Mouse (Mus musculus) hindbrain, embryonic 12.5 days (tissue): ENCODE measurements around the gene Dcakd. TPM values are rescaled to one million over a fixed set of nuclear protein-coding genes. Genes with fewer than 3 reads are reported as not detected.

Experiments
- ATAC-seq: fragments of 200-750 bp; cut with Nextera tagmentation; 2 replicates; pipeline ENCODE4 v1.8.0; 2017; ENCODE audit warnings: moderate TSS enrichment; ENCODE audit not compliant: low FRiP score
- H3K27ac ChIP-seq: fragments of 300-500 bp; sonication (generic); 2 replicates; pipeline ENCODE4 v1.5.1; 2016; ENCODE audit warnings: mild to moderate bottlenecking
- H3K27me3 ChIP-seq: fragments of 300-500 bp; sonication (generic); 2 replicates; pipeline ENCODE4 v1.6.1; 2016; ENCODE audit warnings: mild to moderate bottlenecking
- H3K36me3 ChIP-seq: fragments of 300-500 bp; sonication (generic); 2 replicates; pipeline ENCODE4 v1.6.1; 2016; ENCODE audit warnings: mild to moderate bottlenecking
- H3K4me1 ChIP-seq: fragments of 300-500 bp; sonication (generic); 2 replicates; pipeline ENCODE4 v1.6.1; 2016
- H3K4me2 ChIP-seq: fragments of 300-500 bp; sonication (generic); replicated peaks from 2 replicates; pipeline ENCODE4 v1.6.1; 2016; ENCODE audit warnings: mild to moderate bottlenecking
- H3K4me3 ChIP-seq: fragments of 300-500 bp; sonication (generic); 2 replicates; pipeline ENCODE4 v1.5.1; 2016; ENCODE audit warnings: mild to moderate bottlenecking
- H3K9ac ChIP-seq: fragments of 300-500 bp; sonication (generic); 2 replicates; pipeline ENCODE4 v1.6.1; 2016; ENCODE audit warnings: mild to moderate bottlenecking, moderate library complexity
- H3K9me3 ChIP-seq: fragments of 300-500 bp; sonication (generic); replicated peaks from 2 replicates; pipeline ENCODE4 v1.6.1; 2016; ENCODE audit warnings: mild to moderate bottlenecking
- WGBS: fragments of 180-500 bp; shearing (Covaris S2); methylation state at CpG from one replicate; pipeline ENCODE4 v1.1.7; 2016; 5-methylcytosine and 5-hydroxymethylcytosine counted together
- polyA plus RNA-seq: library from polyadenylated mRNA; unstranded; fragments of >200 nt; fragmentation: Nextera tagmentation; extraction: Ambion mirVana; gene quantifications from 2 replicates; pipeline ENCODE4 v1.2.1, GENCODE M21; 2016

The Dcakd gene
- polyA plus RNA-seq, 1 experiment from 2014 or later, result 161 TPM

GRCm38 (mm10) chr11:103038037-103038436 lies 9.9 kb upstream of the Dcakd start:
- ATAC-seq, result no peak
- no peak overlapping the region for H3K9ac ChIP-seq
- peaks cover 13% of the 10 kb centered on the region for H3K36me3 ChIP-seq
- H3K4me2 ChIP-seq, result no peak overlapping the region
- no peaks in the 10 kb centered on the region for H3K9me3 ChIP-seq
- no peaks in the 10 kb centered on the region for H3K27me3 ChIP-seq
- no peak overlapping the region for H3K4me3 ChIP-seq
- WGBS, result 89% methylated on average over 6 of the region's 6 CpGs
- no peak overlapping the region for H3K27ac ChIP-seq
- no peaks in the 10 kb centered on the region for H3K4me1 ChIP-seq

DNA sequence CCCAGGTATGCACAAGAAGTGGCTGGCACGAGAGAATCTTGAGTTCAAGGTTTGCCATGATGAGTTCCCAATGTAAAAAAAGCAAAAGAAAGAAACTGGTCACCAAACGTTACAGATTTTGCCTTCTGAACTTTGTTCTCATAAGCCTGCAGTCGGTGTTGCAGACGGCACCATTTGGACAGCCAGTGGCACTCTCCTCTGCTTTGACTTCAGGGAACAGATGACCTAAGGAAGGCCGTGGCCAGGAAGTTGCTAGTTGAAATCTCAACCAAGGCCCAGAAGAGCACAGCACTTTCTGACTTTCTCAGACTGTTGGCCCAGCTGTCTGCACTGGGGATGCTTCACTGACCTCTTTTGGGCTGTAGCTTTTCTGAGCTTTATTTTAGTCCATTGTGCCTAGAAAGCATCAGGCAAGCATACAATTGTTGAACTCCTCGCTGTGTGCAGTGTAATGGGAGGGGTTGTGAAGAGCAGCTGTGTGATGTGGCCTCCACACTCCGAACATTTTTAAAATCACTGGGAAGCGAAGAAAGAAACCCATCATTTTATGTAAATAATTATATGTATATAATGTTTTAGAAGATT lies 8.8 kb upstream of the Dcakd start:
- H3K27me3 ChIP-seq, result no peaks in the 10 kb centered on the region
- H3K36me3 ChIP-seq, result peaks cover 11% of the 10 kb centered on the region; the same call in 1 of the 2 replicates
- no peaks in the 10 kb centered on the region for H3K4me1 ChIP-seq
- H3K9me3 ChIP-seq, result no peaks in the 10 kb centered on the region
- H3K27ac ChIP-seq, result no peak overlapping the region
- no peak overlapping the region for H3K4me2 ChIP-seq
- no peak overlapping the region for H3K9ac ChIP-seq
- H3K4me3 ChIP-seq, result no peak overlapping the region
- ATAC-seq, result no peak
- 88% methylated on average over 8 of the region's 8 CpGs for WGBS

- 88% methylated on average over 6 of the region's 6 CpGs for WGBS
- H3K9ac ChIP-seq, result no peak overlapping the region
These were observed 6.9 kb upstream of the Dcakd start for GRCm38 (mm10) chr11:103035007-103035406.

DNA sequence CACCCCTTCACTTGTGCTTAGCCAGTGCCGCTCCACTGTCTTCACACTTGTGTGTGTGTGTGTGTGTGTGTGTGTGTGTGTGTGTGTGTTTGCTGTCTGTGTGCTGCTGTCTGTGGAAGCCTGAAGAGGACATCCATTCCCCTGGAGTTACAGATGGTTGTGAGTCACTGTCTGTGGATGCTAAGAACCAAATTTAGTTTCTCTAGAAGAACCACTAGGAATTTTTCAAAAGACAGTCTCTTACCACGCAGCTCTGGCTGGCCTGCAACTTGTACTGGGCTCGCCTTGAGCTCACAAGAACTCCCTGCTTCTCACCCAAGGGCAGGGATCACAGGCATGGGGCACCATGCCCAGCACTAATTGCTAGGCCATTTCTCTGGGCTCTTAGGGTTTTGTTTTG lies 4.9 kb upstream of the Dcakd start:
- H3K4me1 ChIP-seq, result peaks cover 16% of the 10 kb centered on the region

More at GRCm38 (mm10) chr11:103035007-103035406, 6.9 kb upstream of the Dcakd start:
- ATAC-seq, result no peak
- Histone ChIP-seq H3K27me3 (no peaks in the 10 kb centered on the region), H3K4me2 (no peak overlapping the region), H3K4me3 (no peak overlapping the region), H3K27ac (no peak overlapping the region), H3K9me3 (no peaks in the 10 kb centered on the region), H3K4me1 (peaks cover 6% of the 10 kb centered on the region; the same call in 1 of the 2 replicates), H3K36me3 (peaks cover 11% of the 10 kb centered on the region; the same call in 1 of the 2 replicates)

GRCm38 (mm10) chr11:103027570-103028175 lies 460 bp downstream of the Dcakd start:
- Histone ChIP-seq H3K27me3 (no peaks in the 10 kb centered on the region), H3K4me1 (peaks cover 27% of the 10 kb centered on the region), H3K4me2 (peak overlapping the region; percentile 69), H3K4me3 (peak overlapping the region; percentile 73), H3K27ac (peak overlapping the region; percentile 62), H3K36me3 (no peaks in the 10 kb centered on the region), H3K9ac (peak overlapping the region; percentile 64), H3K9me3 (no peaks in the 10 kb centered on the region)
- ATAC-seq, result peak; percentile 26; the same call in 1 of the 2 replicates
- 17% methylated on average over 8 of the region's 8 CpGs for WGBS

More for the DNA sequence above, 4.9 kb upstream of the Dcakd start:
- ATAC-seq, result no peak
- H3K9me3 ChIP-seq, result no peaks in the 10 kb centered on the region
- no peak overlapping the region for H3K27ac ChIP-seq
- H3K27me3 ChIP-seq, result no peaks in the 10 kb centered on the region
- no peak overlapping the region for H3K9ac ChIP-seq
- no peak overlapping the region for H3K4me2 ChIP-seq
- H3K4me3 ChIP-seq, result no peak overlapping the region
- WGBS, result 97% methylated on average over 3 of the region's 3 CpGs
- peaks cover 2% of the 10 kb centered on the region; the same call in 1 of the 2 replicates for H3K36me3 ChIP-seq

GRCm38 (mm10) chr11:103026901-103027300 lies 1.2 kb downstream of the Dcakd start:
- peaks cover 27% of the 10 kb centered on the region for H3K4me1 ChIP-seq
- H3K9me3 ChIP-seq, result no peaks in the 10 kb centered on the region
- no peak for ATAC-seq
- 94% methylated on average over 3 of the region's 3 CpGs for WGBS
- no peaks in the 10 kb centered on the region for H3K27me3 ChIP-seq
- no peak overlapping the region for H3K27ac ChIP-seq
- H3K36me3 ChIP-seq, result no peaks in the 10 kb centered on the region
- H3K9ac ChIP-seq, result no peak overlapping the region
- peak overlapping the region; percentile 69; the same call in 1 of the 2 replicates for H3K4me2 ChIP-seq
- H3K4me3 ChIP-seq, result no peak overlapping the region

- no peaks in the 10 kb centered on the region for H3K27me3 ChIP-seq
- WGBS, result 88% methylated on average over 3 of the region's 3 CpGs
- H3K9ac ChIP-seq, result no peak overlapping the region
- peaks cover 11% of the 10 kb centered on the region for H3K4me1 ChIP-seq
- H3K4me3 ChIP-seq, result no peak overlapping the region
- H3K27ac ChIP-seq, result no peak overlapping the region
- H3K36me3 ChIP-seq, result no peaks in the 10 kb centered on the region
- H3K9me3 ChIP-seq, result no peaks in the 10 kb centered on the region
- no peak overlapping the region for H3K4me2 ChIP-seq
- ATAC-seq, result no peak
These were observed 4.2 kb downstream of the Dcakd start for GRCm38 (mm10) chr11:103023974-103024373.

GRCm38 (mm10) chr11:103020713-103021335 lies 7.3 kb downstream of the Dcakd start:
- 73% methylated on average over 3 of the region's 3 CpGs for WGBS
- H3K4me3 ChIP-seq, result no peak overlapping the region
- ATAC-seq, result no peak

DNA sequence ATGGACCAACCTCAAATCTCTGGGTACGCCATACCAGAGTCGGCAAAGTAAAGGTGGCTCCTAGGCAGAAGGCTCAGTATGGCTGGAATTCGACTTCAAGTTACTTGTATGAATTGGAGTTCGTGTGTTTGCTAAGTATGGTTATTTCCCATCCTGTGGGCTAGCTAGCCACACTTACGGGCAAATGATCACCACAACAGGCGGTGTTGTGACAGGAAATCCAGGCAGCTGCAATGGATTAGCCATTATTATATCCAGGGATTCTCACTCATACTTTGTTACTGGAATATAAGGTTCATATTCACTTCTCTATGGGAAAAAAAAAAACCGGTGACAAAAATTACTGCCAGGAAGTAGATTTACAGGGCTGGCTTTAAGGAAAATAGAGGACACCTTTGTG lies 8.8 kb downstream of the Dcakd start:
- 90% methylated on average over 7 of the region's 7 CpGs for WGBS
- H3K27ac ChIP-seq, result no peak overlapping the region
- no peak overlapping the region for H3K4me2 ChIP-seq
- no peaks in the 10 kb centered on the region for H3K27me3 ChIP-seq
- H3K4me1 ChIP-seq, result peaks cover 14% of the 10 kb centered on the region
- no peaks in the 10 kb centered on the region for H3K36me3 ChIP-seq
- H3K9ac ChIP-seq, result no peak overlapping the region
- no peak overlapping the region for H3K4me3 ChIP-seq
- no peaks in the 10 kb centered on the region for H3K9me3 ChIP-seq
- ATAC-seq, result no peak

More at GRCm38 (mm10) chr11:103020713-103021335, 7.3 kb downstream of the Dcakd start:
- H3K27ac ChIP-seq, result no peak overlapping the region
- peaks cover 4% of the 10 kb centered on the region for H3K4me1 ChIP-seq
- H3K27me3 ChIP-seq, result no peaks in the 10 kb centered on the region
- no peak overlapping the region for H3K9ac ChIP-seq
- H3K9me3 ChIP-seq, result no peaks in the 10 kb centered on the region
- H3K4me2 ChIP-seq, result no peak overlapping the region
- no peaks in the 10 kb centered on the region for H3K36me3 ChIP-seq

DNA sequence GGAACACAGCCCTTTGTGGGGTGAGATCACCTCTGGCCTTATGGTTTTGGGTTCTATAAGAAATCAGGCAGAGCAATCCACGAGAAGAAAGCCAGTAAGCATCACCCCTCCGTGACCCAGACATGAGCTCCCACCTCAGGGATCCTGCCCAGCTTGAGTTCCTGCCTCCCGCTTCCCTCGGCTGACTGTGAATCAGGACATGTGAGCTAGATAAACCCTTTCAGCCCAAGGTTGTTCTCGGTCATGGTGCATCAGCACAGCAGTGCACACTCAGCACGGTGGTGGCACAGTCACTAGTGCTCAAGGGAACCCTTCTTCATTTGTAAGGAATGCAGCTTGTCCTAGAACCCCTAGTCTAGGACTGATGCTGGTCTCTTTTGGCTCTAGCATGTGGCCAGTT lies 9.3 kb downstream of the Dcakd start:
- no peak overlapping the region for H3K27ac ChIP-seq
- H3K27me3 ChIP-seq, result no peaks in the 10 kb centered on the region
- H3K36me3 ChIP-seq, result no peaks in the 10 kb centered on the region
- H3K4me2 ChIP-seq, result no peak overlapping the region
- H3K9ac ChIP-seq, result no peak overlapping the region
- 73% methylated on average over 6 of the region's 6 CpGs for WGBS
- H3K4me1 ChIP-seq, result peaks cover 14% of the 10 kb centered on the region
- no peak for ATAC-seq
- no peak overlapping the region for H3K4me3 ChIP-seq
- no peaks in the 10 kb centered on the region for H3K9me3 ChIP-seq

- Histone ChIP-seq H3K4me2 (no peak overlapping the region), H3K4me1 (peaks cover 14% of the 10 kb centered on the region), H3K9ac (no peak overlapping the region), H3K27ac (no peak overlapping the region), H3K36me3 (peaks cover 11% of the 10 kb centered on the region; the same call in 1 of the 2 replicates), H3K9me3 (no peaks in the 10 kb centered on the region), H3K4me3 (no peak overlapping the region), H3K27me3 (no peaks in the 10 kb centered on the region)
- peak; percentile 9; the same call in 1 of the 2 replicates for ATAC-seq
- WGBS, result 53% methylated on average over 9 of the region's 9 CpGs
These were observed 10.5 kb downstream of the Dcakd start for GRCm38 (mm10) chr11:103017661-103018060.

DNA sequence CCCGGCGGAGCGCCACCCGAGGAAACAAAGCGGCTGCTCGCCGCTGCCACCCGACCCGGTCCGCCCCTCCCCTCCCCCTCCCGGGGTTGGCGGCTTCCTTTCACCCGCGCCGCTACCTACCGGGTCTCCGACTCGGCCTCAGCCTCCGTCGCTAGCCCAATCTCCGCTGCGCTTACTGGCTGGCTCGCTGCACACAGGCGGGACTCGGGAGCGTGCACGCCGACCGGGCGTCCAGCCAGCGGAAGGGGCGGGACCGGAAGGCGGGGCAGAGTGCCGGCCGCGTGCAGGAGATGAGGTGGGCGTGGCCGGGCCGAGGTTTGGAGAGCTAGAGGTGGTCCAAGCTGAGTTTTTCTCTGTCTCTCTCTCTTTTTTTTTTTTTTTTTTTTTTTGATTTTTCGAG lies 11.2 kb downstream of the Dcakd start:
- ATAC-seq, result peak; percentile 96
- no peaks in the 10 kb centered on the region for H3K27me3 ChIP-seq
- 0% methylated on average over 41 of the region's 41 CpGs for WGBS
- peak overlapping the region; percentile 73 for H3K4me2 ChIP-seq
- no peaks in the 10 kb centered on the region for H3K9me3 ChIP-seq
- H3K4me3 ChIP-seq, result peak overlapping the region; percentile 80
- peaks cover 14% of the 10 kb centered on the region for H3K4me1 ChIP-seq
- H3K27ac ChIP-seq, result peak overlapping the region; percentile 94
- peak overlapping the region; percentile 88 for H3K9ac ChIP-seq
- H3K36me3 ChIP-seq, result peaks cover 13% of the 10 kb centered on the region; the same call in 1 of the 2 replicates
